Mouse (Mus musculus) forebrain, embryonic 14.5 days (tissue): ENCODE data around the gene Mmrn2. TPM values are rescaled to one million over a fixed set of nuclear protein-coding genes. Genes with fewer than 3 reads are reported as not detected.

Source experiments
- ATAC-seq: fragments of 200-750 bp; cut with Nextera tagmentation; 2 replicates; pipeline ENCODE4 v1.8.0; 2017; ENCODE audit warnings: mild to moderate bottlenecking, moderate library complexity
- DNase-seq: peaks from one replicate; pipeline ENCODE4 v3.0.0-alpha.2; 2015; ENCODE audit warnings: low spot score
- H3K27ac ChIP-seq: fragments of 300-500 bp; sonication (generic); 2 replicates; pipeline ENCODE4 v1.5.1; 2014; ENCODE audit warnings: low read depth, mild to moderate bottlenecking, control low read depth, low read length, moderate library complexity
- H3K27me3 ChIP-seq: fragments of 300-500 bp; sonication (generic); replicated peaks from 2 replicates; pipeline ENCODE4 v1.6.1; 2014; ENCODE audit warnings: low read length, control low read depth, mixed read lengths; ENCODE audit not compliant: control insufficient read depth, insufficient read depth
- H3K36me3 ChIP-seq: fragments of 300-500 bp; sonication (generic); 2 replicates; pipeline ENCODE4 v1.6.1; 2014; ENCODE audit warnings: low read length, control low read depth; ENCODE audit not compliant: control insufficient read depth, insufficient read depth
- H3K4me1 ChIP-seq: fragments of 300-500 bp; sonication (generic); 2 replicates; pipeline ENCODE4 v1.6.1; 2014; ENCODE audit warnings: antibody characterized with exemption, low read length, control low read depth; ENCODE audit not compliant: control insufficient read depth, insufficient read depth
- H3K4me2 ChIP-seq: fragments of 300-500 bp; sonication (generic); 2 replicates; pipeline ENCODE4 v1.6.1; 2014; ENCODE audit warnings: mild to moderate bottlenecking, control low read depth, low read length
- H3K4me3 ChIP-seq: fragments of 300-500 bp; sonication (generic); 2 replicates; pipeline ENCODE4 v1.5.1; 2014; ENCODE audit warnings: low read depth, low read length, control low read depth
- H3K9ac ChIP-seq: fragments of 300-500 bp; sonication (generic); 2 replicates; pipeline ENCODE4 v1.6.1; 2014; ENCODE audit warnings: mild to moderate bottlenecking, low read length, control low read depth, moderate library complexity
- H3K9me3 ChIP-seq: fragments of 300-500 bp; sonication (generic); replicated peaks from 2 replicates; pipeline ENCODE4 v1.6.1; 2016; ENCODE audit warnings: low read length, control low read depth, mixed read lengths; ENCODE audit not compliant: control insufficient read depth
- WGBS: fragments of 180-500 bp; shearing (Covaris S2); extraction: QIAGEN DNeasy Blood & Tissue Kit; methylation state at CpG from one replicate; pipeline ENCODE4 v1.1.7; 2014; 5-methylcytosine and 5-hydroxymethylcytosine counted together
- polyA plus RNA-seq: library from polyadenylated mRNA; unstranded; fragments of >200 nt; fragmentation: Nextera tagmentation; extraction: Ambion mirVana; gene quantifications from 2 replicates; pipeline ENCODE4 v1.2.1, GENCODE M21; 2014

Gene Mmrn2
- polyA plus RNA-seq, 1 experiment from 2014 or later = 3.6 TPM

DNA sequence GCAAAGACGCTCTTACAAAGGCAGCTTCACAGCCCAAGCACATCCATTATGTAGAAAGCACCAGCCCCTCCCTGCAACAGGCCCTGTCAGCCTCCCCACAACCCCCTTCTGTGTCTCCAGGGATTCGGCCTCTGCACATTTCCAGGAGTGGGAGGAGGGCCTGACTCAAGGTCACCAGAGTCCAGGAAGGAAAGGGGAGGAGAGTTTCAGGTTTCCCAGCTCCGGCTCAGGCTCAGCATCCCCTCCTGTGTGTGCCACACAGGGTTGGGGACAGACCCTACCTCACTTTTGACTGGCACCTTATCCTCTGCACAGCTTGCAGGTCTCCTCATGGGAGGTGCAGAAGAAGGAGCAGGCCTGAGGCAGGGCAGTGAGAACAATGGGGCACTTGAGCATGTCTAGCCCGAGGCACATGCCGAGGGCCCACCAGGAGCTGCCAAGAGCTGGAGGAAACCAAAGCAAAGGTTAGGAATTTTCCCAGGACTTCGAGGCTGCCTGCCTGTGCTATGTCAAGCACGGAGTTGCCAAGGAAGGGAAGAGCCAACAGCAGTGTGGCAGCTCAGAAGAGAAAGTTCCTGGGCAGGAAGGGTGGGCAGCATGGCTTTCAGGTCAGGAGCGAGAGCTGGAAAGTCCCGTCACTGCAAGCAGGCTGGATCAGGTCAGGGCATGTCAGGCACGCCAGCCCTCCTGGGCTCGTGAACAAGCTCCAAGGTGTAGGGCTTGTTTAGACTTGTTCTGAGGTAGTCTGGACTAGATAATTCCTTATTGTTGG is 3.5 kb downstream of the Mmrn2 start:
- no peak overlapping the region for H3K4me2 ChIP-seq
- WGBS = 43% methylated on average over 11 of the region's 11 CpGs
- H3K9ac ChIP-seq = no peak overlapping the region
- no peaks in the 10 kb centered on the region for H3K36me3 ChIP-seq
- H3K4me1 ChIP-seq = no peaks in the 10 kb centered on the region
- H3K27me3 ChIP-seq = no peaks in the 10 kb centered on the region
- DNase-seq (peak; percentile 19), ATAC-seq (peak; percentile 42; the same call in 1 of the 2 replicates)
- H3K9me3 ChIP-seq = no peaks in the 10 kb centered on the region
- no peak overlapping the region for H3K27ac ChIP-seq
- no peak overlapping the region for H3K4me3 ChIP-seq

DNA sequence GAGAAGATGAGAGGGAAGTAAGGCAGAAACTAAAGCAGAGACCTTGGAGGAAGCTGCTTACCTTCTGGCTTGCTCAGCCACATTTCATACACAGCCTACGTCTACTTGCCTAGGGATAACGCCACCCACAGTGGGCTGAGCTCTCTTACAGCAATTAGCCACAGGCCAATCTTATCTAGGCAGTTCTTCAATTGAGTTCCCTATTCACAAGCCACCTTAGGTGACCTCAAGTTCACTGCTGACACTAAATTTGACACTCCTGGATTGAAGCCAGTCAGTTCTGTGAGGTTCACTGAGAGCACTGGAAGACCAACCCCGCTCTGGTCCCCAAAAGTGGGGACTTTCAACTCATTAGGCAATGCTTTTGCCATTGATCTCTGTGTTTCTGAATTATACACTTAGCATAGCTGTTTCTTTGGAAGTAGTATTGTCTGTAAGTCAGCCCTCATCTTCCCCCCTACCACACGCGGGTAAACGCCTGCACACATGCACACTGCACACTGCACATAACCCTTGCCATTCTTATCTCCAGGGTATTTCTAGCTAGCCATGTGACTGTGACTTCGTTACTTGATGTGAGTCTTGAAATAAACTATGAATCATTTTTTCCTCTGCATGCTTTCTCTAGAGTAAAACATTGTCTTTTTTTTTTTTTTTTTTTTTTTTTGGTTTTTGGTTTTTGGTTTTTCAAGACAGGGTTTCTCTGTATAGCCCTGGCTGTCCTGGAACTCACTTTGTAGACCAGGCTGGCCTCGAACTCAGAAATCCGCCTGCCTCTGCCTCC is 7.8 kb downstream of the Mmrn2 start:
- DNase-seq (no peak), ATAC-seq (no peak)
- Histone ChIP-seq H3K4me3 (no peak overlapping the region), H3K9me3 (no peaks in the 10 kb centered on the region), H3K27ac (no peak overlapping the region), H3K4me1 (no peaks in the 10 kb centered on the region), H3K4me2 (no peak overlapping the region), H3K9ac (no peak overlapping the region), H3K36me3 (no peaks in the 10 kb centered on the region), H3K27me3 (no peaks in the 10 kb centered on the region)
- WGBS = 91% methylated on average over 9 of the region's 9 CpGs

DNA sequence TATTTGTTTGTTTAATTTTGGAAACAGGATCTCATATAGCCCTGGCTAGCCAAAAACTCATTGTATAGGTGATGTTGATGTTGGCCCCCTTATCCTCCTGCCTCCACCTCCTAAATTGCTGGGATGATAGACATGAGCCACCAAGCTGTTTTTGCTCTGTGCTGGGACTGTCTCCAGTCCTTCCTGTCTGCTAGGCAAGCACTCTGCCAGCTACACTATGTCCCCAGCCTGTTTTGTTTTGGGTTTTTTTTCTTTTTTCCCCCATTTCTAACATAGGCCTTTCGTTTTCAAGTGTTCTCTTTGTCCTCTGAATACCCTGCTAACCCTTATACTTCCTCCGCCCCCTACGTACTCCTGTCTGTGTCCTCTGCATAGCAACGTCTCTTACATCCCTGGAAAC is 18.0 kb downstream of the Mmrn2 start:
- Histone ChIP-seq H3K4me2 (no peak overlapping the region), H3K9ac (no peak overlapping the region), H3K9me3 (no peaks in the 10 kb centered on the region), H3K27ac (no peak overlapping the region), H3K4me1 (no peaks in the 10 kb centered on the region), H3K27me3 (no peaks in the 10 kb centered on the region), H3K4me3 (no peak overlapping the region), H3K36me3 (no peaks in the 10 kb centered on the region)
- ATAC-seq (peak; percentile 37), DNase-seq (no peak)
- whole genome bisulfite sequencing = 37% methylated on average over 4 of the region's 4 CpGs

DNA sequence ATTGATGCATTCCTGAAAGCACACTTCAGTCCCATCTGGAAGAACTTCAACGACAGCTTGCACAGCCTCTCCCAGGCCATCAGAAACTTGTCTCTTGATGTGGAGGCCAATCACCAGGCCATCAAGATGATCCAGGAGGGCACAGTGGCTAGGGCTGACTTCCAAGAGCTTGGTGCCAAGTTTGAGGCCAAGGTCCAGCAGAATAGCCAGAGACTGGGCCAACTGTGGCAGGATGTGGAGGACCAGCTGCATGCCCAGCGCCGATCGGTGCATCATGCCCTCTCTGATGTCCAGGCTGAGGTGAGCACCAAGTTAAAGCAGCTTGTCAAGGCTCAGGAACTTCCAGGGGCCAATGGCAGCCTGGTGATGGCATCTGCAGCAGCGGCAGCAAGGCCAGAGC is 22.6 kb downstream of the Mmrn2 start:
- ATAC-seq = no peak
- Histone ChIP-seq H3K27me3 (no peaks in the 10 kb centered on the region), H3K36me3 (peaks cover 7% of the 10 kb centered on the region), H3K4me1 (no peaks in the 10 kb centered on the region), H3K4me2 (no peak overlapping the region), H3K9ac (no peak overlapping the region), H3K4me3 (no peak overlapping the region), H3K27ac (no peak overlapping the region), H3K9me3 (no peaks in the 10 kb centered on the region)
- no peak for DNase-seq
- 87% methylated on average over 5 of the region's 5 CpGs for WGBS

DNA sequence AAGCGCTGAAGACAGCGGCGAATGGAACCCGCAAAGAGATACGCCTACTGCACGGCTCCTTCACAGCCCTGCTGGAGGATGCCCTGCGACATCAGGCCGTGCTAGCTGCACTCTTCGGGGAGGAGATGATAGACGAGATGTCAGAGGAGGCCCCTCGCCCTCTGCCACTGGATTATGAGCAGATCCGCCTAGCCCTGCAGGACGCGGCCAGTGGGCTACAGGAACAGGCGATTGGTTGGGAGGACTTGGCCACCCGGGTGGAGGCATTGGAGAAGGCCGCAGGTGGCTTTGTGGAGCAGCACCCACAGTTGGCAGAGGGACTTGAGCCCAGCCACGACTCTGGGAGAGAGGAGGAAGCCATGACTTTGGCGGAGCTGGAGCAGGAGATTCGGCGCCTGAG is 23.6 kb downstream of the Mmrn2 start:
- Histone ChIP-seq H3K4me1 (no peaks in the 10 kb centered on the region), H3K9ac (no peak overlapping the region), H3K27me3 (no peaks in the 10 kb centered on the region), H3K27ac (no peak overlapping the region), H3K4me3 (no peak overlapping the region), H3K9me3 (no peaks in the 10 kb centered on the region), H3K4me2 (no peak overlapping the region), H3K36me3 (peaks cover 7% of the 10 kb centered on the region)
- DNase-seq (no peak), ATAC-seq (no peak)
- WGBS = 95% methylated on average over 21 of the region's 21 CpGs

DNA sequence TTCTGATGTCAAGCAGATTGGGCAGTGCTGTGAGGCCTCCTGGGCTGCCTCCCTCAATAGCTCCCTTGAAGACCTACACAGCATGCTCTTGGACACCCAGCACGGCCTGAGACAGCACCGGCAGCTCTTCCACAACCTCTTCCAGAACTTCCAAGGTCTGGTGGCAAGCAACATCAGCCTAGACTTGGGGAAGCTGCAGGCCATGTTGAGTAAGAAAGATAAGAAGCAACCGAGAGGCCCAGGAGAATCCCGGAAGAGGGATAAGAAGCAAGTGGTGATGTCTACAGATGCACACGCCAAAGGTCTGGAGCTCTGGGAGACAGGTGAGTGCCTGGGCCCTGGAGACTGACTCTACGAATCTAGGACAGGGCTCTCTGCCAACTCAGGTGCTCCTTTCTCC is 24.0 kb downstream of the Mmrn2 start:
- Histone ChIP-seq H3K4me2 (no peak overlapping the region), H3K9me3 (no peaks in the 10 kb centered on the region), H3K4me1 (no peaks in the 10 kb centered on the region), H3K27ac (no peak overlapping the region), H3K27me3 (no peaks in the 10 kb centered on the region), H3K4me3 (no peak overlapping the region), H3K36me3 (peaks cover 7% of the 10 kb centered on the region), H3K9ac (no peak overlapping the region)
- DNase-seq (no peak), ATAC-seq (no peak)
- 95% methylated on average over 6 of the region's 6 CpGs for WGBS

DNA sequence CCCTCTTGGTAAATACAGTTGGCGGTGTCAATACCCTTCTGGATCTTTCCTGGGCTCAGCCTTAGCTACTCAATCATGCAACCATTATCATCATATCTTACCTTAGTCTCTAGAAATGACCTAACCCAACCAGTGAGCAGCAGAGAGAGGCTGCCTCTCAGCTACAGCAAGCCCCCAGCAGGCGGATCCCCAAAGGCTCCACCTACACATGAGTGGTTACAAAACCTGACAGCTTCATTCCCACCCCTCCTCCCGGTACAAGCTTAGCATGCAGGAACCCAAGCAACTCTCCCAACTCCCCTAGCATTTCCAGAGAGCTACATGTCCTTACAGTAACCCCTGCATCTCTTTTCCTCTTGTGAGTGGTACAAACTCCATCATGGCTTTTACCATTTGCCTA is 24.8 kb downstream of the Mmrn2 start:
- H3K9ac ChIP-seq = no peak overlapping the region
- H3K4me3 ChIP-seq = no peak overlapping the region
- H3K27me3 ChIP-seq = no peaks in the 10 kb centered on the region
- no peaks in the 10 kb centered on the region for H3K9me3 ChIP-seq
- ATAC-seq (no peak), DNase-seq (no peak)
- H3K4me2 ChIP-seq = no peak overlapping the region
- no peak overlapping the region for H3K27ac ChIP-seq
- H3K36me3 ChIP-seq = peaks cover 7% of the 10 kb centered on the region
- 96% methylated on average over 3 of the region's 3 CpGs for WGBS
- no peaks in the 10 kb centered on the region for H3K4me1 ChIP-seq

DNA sequence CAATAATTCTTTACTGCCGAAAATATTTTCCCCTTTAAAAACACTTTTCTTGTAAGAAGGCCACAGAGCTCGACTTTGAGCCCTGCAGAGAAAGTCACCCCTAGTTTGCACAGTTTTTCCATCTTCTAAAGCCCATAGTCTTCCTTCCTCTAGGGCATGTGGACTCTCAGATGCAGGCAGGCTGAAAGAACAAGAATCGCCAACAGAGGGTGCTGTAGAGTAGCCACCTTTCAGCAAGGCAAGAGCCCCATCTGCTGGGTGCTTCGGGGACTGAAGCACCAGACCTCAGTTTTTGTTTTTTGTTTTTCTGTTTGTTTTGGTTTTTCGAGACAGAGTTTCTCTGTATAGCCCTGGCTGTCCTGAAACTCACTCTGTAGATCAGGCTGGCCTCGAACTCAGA is 25.9 kb downstream of the Mmrn2 start:
- WGBS = 58% methylated on average over 6 of the region's 6 CpGs
- peak; percentile 61 for DNase-seq
- Histone ChIP-seq H3K4me1 (no peaks in the 10 kb centered on the region), H3K27me3 (no peaks in the 10 kb centered on the region), H3K36me3 (peaks cover 10% of the 10 kb centered on the region), H3K9me3 (no peaks in the 10 kb centered on the region), H3K27ac (no peak overlapping the region), H3K4me2 (no peak overlapping the region), H3K9ac (no peak overlapping the region), H3K4me3 (no peak overlapping the region)
- no peak for ATAC-seq

DNA sequence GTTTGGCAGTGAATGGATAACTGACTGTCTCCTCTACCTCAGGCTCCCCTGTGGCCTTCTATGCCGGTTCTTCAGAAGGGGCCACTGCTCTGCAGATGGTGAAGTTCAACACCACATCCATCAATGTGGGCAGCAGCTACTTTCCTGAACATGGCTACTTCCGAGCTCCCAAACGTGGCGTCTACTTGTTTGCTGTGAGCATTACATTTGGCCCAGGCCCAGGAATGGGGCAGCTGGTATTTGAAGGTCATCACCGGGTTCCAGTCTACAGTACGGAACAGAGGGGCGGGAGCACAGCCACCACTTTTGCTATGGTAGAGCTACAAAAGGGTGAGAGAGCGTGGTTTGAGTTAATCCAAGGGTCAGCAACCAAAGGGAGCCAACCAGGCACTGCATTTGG is 27.6 kb downstream of the Mmrn2 start:
- Histone ChIP-seq H3K27ac (no peak overlapping the region), H3K9ac (no peak overlapping the region), H3K9me3 (no peaks in the 10 kb centered on the region), H3K4me2 (no peak overlapping the region), H3K4me3 (no peak overlapping the region), H3K4me1 (no peaks in the 10 kb centered on the region), H3K36me3 (peaks cover 22% of the 10 kb centered on the region), H3K27me3 (no peaks in the 10 kb centered on the region)
- WGBS = 95% methylated on average over 8 of the region's 8 CpGs
- ATAC-seq (no peak), DNase-seq (no peak)
